Mouse (Mus musculus) central nervous system, embryonic 14 days (tissue): ENCODE results near the gene Spag17. TPM values are rescaled to one million over a fixed set of nuclear protein-coding genes. Genes with fewer than 3 reads are reported as not detected.

Experiments used
- polyA plus RNA-seq: library from polyadenylated mRNA; depleted of rRNA; stranded (reverse); fragments of >200 nt; gene quantifications from 2 replicates; pipeline ENCODE4 v1.2.3, GENCODE M21; 2012; rRNA removed

Spag17 gene
- polyA plus RNA-seq = 0.31 and 0.63 TPM in 2 replicates

DNA sequence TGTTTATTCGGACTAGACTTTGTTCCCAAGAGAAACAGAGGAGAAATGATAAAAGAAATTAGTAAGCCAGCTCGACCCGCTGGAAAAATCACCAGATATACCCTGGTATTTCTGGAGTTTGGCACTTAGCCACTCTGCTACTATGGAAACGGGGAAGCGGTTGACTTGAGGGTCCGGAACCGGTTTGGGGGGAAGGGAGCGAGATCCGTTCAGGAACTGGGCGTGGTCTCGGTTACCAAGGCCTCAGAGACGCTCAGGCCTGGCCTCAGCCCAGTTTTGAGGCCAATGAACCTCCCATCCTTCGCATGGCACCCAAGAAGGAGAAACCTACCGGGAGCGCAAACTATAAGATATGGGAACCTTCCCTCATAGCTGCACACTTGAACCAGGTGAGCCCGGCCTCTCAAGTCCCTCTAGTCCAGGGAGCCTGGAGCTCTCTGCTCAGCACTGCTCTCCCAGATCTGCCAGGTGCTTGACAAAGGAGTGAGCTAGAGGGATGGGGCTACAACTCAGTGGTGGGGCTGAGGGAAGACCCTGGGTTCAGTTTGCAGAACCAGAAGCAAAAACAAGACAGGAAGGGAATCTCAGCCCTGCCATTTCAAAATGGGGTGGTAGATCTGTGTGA is at the start of gene Spag17:
Spag17 (plus strand) TSS at position 220 of the 625 bp plus-strand sequence.

DNA sequence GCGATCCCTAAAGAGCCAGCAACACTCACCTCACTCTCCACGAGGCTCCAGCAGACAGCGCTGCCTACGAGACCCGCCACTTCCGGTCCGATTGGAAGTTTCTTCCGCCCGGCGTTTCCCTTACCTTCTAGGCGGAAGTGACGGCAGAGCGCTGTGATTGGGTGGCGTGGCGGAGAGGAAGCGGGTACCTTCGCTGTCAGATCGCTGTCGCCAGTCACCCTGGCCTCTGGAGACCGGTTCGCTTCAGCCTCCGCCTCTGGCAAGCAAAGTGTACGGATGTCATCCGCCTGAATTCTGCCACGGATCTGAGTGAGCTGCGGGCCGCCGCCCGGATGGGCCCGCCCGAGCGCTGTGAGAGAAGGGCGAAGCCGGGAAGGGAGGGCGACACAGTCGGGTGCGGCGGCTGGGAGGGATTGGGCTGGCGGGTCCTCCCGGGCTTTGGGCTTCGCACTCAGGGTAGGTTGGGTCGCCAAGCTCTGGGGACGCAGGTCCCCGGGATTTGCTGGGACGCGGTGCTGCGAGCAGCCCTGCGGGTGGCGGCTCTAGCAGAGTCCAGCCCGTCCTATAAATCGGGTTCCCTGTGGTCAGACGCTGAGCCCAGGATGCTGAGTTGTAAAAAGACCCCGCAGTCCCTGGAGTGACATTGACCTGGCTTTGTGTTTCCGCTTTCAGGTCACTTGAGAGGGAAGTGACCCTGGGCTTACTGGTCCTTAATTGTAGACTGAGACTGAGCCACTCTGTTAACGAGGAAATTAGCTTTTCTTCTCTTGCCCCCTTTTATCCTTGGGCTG is 277.3 kb downstream of the Spag17 start, which contains the start of the genes Gdap2 and Wdr3:
Gdap2 (plus strand) TSS at position 67 of the 791 bp plus-strand sequence.
Wdr3 (minus strand) TSS at position 93 of the 791 bp plus-strand sequence.

